Mouse (Mus musculus) stomach, postnatal 0 days (tissue): ENCODE data around the gene Usp35.

Experiments used
- CTCF ChIP-seq: IDR thresholded peaks from 2 replicates; pipeline ENCODE4 v1.5.1; 2016; ENCODE audit warnings: antibody characterized with exemption, low read depth, mild to moderate bottlenecking, moderate library complexity
- EP300 ChIP-seq: optimal IDR thresholded peaks from 2 replicates; pipeline ENCODE3; 2016; ENCODE audit warnings: antibody characterized with exemption

GRCm38 (mm10) chr7:97365887-97366286, 34.1 kb upstream of the Usp35 start:
- no peak for TF ChIP-seq CTCF
- TF ChIP-seq EP300, result no peak
